Mouse (Mus musculus) limb, embryonic 11.5 days (tissue): ENCODE measurements at regions not wholly inside any gene's neighbourhood (a gene's known extent, or its start where the extent isn't known, plus 50 kb on each side); places are given as distances from the start of the nearest gene placed in this dataset.

Experiments
- ATAC-seq: fragments of 200-750 bp; cut with Nextera tagmentation; 2 replicates; pipeline ENCODE4 v1.8.0; 2017; ENCODE audit warnings: low read depth; ENCODE audit not compliant: insufficient number of reproducible peaks, low FRiP score, low TSS enrichment
- DNase-seq: peaks from one replicate; pipeline ENCODE4 v3.0.0-alpha.2; 2015; ENCODE audit warnings: low spot score
- H3K27ac ChIP-seq: fragments of 300-500 bp; sonication (generic); replicated peaks from 2 replicates; pipeline ENCODE4 v1.5.1; 2014; ENCODE audit warnings: low read depth, mild to moderate bottlenecking, low read length
- H3K27me3 ChIP-seq: fragments of 300-500 bp; sonication (generic); 2 replicates; pipeline ENCODE4 v1.6.1; 2014; ENCODE audit warnings: mild to moderate bottlenecking, low read length, mixed read lengths; ENCODE audit not compliant: control insufficient read depth, insufficient read depth
- H3K36me3 ChIP-seq: fragments of 300-500 bp; sonication (generic); 2 replicates; pipeline ENCODE4 v1.6.1; 2014; ENCODE audit warnings: mild to moderate bottlenecking, low read length, moderate library complexity, mixed read lengths; ENCODE audit not compliant: control insufficient read depth, insufficient read depth
- H3K4me1 ChIP-seq: fragments of 300-500 bp; sonication (generic); 2 replicates; pipeline ENCODE4 v1.6.1; 2014; ENCODE audit warnings: low read length, mixed read lengths; ENCODE audit not compliant: control insufficient read depth, insufficient read depth
- H3K4me2 ChIP-seq: fragments of 300-500 bp; sonication (generic); 2 replicates; pipeline ENCODE4 v1.6.1; 2014; ENCODE audit warnings: low read depth, mild to moderate bottlenecking, moderate library complexity; ENCODE audit not compliant: severe bottlenecking
- H3K4me3 ChIP-seq: fragments of 300-500 bp; sonication (generic); 2 replicates; pipeline ENCODE4 v1.5.1; 2014; ENCODE audit warnings: low read depth, low read length
- H3K9ac ChIP-seq: fragments of 300-500 bp; sonication (generic); 2 replicates; pipeline ENCODE4 v1.6.1; 2014; ENCODE audit warnings: mild to moderate bottlenecking, low read length
- H3K9me3 ChIP-seq: fragments of 300-500 bp; sonication (generic); 2 replicates; pipeline ENCODE4 v1.6.1; 2016; ENCODE audit warnings: low read length; ENCODE audit not compliant: control insufficient read depth
- WGBS: fragments of 180-500 bp; shearing (Covaris S2); extraction: QIAGEN DNeasy Blood & Tissue Kit; methylation state at CpG from one replicate; pipeline ENCODE4 v1.1.7; 2014; 5-methylcytosine and 5-hydroxymethylcytosine counted together

DNA sequence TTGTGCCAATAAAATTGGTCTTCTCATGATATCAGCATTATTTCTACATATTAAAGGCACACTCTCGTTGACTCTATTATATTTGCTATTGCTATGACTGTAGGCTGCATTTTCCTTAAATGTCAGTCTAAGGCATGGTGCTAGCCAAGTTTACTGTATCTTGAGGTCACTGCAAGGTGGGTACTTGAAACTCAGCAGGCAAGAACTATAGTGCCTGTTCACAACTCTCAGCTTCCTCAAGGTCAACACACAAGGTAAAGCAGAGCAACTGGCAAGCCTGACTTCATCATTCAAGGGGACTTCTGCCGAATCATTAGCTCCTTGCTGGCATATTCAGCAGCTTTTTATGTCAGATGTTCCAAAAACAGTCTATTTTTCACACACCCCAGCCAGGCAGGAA is 667.1 kb upstream of the B3galt2 start:
- H3K4me3 ChIP-seq: no peak overlapping the region
- no peaks in the 10 kb centered on the region for H3K27me3 ChIP-seq
- H3K27ac ChIP-seq: no peak overlapping the region
- 87% methylated on average over 2 of the region's 2 CpGs for WGBS
- no peaks in the 10 kb centered on the region for H3K9me3 ChIP-seq
- no peak for ATAC-seq
- no peak overlapping the region for H3K9ac ChIP-seq
- no peak for DNase-seq
- no peaks in the 10 kb centered on the region for H3K36me3 ChIP-seq
- H3K4me1 ChIP-seq: no peaks in the 10 kb centered on the region
- no peak overlapping the region for H3K4me2 ChIP-seq

DNA sequence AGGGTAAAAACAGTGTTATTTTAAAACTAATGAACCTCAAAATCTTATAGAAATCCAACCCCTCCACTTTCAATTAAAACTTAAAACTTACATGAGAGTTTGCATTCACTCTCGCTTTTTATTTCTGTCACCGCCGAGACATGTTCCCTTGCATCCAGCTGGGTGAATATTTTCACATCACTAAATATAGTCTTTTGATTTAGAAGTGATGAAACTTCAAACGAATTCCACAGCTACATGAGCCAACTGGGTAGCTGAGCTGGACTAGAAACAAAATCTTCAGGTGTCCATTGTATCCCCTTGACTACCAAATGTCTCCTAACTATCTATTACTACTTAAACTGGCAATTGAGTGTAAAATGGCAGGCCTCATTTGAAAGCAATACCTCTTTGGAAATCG is 657.5 kb upstream of the B3galt2 start:
- H3K36me3 ChIP-seq: no peaks in the 10 kb centered on the region
- no peak for ATAC-seq
- no peaks in the 10 kb centered on the region for H3K4me1 ChIP-seq
- no peak for DNase-seq
- no peak overlapping the region for H3K4me3 ChIP-seq
- 83% methylated on average over 5 of the region's 5 CpGs for WGBS
- H3K4me2 ChIP-seq: no peak overlapping the region
- H3K9me3 ChIP-seq: no peaks in the 10 kb centered on the region
- H3K27me3 ChIP-seq: no peaks in the 10 kb centered on the region
- no peak overlapping the region for H3K9ac ChIP-seq
- no peak overlapping the region for H3K27ac ChIP-seq

DNA sequence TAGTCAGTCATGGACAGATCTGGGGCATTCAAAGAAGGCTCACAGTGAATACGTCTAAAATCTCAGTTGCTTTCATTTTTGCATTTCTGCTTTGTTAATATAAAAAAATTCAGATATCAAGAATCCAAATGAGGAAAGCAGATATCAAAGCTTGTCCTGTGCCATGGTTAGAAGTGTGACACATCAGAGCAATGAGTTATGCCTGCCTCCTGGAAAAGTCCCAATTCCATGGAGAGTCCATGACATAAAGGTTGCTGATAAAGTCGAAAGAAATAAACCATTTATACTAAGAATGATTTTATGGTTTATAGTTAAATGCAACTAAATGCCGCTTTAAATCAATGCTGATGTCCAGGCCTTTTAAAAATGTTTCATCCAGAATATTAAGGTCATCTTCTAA is 656.8 kb upstream of the B3galt2 start:
- no peak for DNase-seq
- ATAC-seq: no peak
- Histone ChIP-seq H3K27me3 (no peaks in the 10 kb centered on the region), H3K36me3 (no peaks in the 10 kb centered on the region), H3K4me3 (no peak overlapping the region), H3K9ac (no peak overlapping the region), H3K4me1 (no peaks in the 10 kb centered on the region), H3K27ac (no peak overlapping the region), H3K4me2 (no peak overlapping the region), H3K9me3 (no peaks in the 10 kb centered on the region)
- WGBS: 92% methylated on average over 3 of the region's 3 CpGs

DNA sequence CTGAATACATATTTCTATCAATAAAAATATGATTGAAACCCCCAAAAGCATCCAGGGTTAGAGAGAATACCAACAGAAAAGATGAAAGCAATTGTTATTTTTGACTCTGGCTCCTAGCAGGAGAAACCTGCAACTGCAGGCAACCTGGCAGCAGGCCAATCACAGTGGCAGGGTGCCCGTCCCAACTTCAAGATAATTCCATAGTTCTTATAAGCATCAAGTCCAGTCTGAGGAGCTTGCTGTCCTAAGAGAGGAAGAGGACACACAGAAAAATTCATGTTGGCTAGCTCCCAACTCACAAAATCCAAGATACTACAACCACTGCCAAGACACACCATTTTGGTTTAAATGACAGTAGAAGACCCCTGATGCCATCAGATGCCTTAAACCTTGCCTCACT is 654.9 kb upstream of the B3galt2 start:
- DNase-seq: no peak
- Histone ChIP-seq H3K9me3 (no peaks in the 10 kb centered on the region), H3K4me2 (no peak overlapping the region), H3K4me3 (no peak overlapping the region), H3K4me1 (no peaks in the 10 kb centered on the region), H3K36me3 (no peaks in the 10 kb centered on the region), H3K27me3 (no peaks in the 10 kb centered on the region), H3K27ac (no peak overlapping the region), H3K9ac (no peak overlapping the region)
- ATAC-seq: no peak
- WGBS: 83% methylated on average over 1 of the region's 1 CpGs

DNA sequence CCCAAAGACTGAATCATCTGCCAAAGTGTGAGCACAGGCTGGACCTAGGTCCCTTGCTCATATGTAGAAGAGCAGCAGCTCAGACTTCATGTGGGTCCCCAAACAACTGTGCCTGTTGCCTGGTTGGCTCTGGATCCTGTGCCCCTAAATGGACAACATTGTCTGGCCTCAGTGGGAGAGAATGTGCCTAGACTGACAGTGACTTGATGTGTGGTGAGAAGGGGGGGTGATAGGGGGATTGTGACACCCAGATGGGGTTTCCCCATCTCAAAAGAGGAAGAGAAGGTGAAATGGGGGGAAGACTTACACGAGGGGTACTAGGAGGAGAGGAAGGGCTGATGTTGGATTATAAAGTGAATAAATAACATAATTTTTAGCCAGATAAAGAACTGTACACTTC is 640.2 kb upstream of the B3galt2 start:
- ATAC-seq (no peak), DNase-seq (no peak)
- H3K4me3 ChIP-seq: no peak overlapping the region
- no peaks in the 10 kb centered on the region for H3K36me3 ChIP-seq
- no peaks in the 10 kb centered on the region for H3K4me1 ChIP-seq
- no peak overlapping the region for H3K27ac ChIP-seq
- 80% methylated on average over 1 of the region's 1 CpGs for WGBS
- no peaks in the 10 kb centered on the region for H3K27me3 ChIP-seq
- H3K9me3 ChIP-seq: no peaks in the 10 kb centered on the region
- no peak overlapping the region for H3K9ac ChIP-seq
- H3K4me2 ChIP-seq: no peak overlapping the region

DNA sequence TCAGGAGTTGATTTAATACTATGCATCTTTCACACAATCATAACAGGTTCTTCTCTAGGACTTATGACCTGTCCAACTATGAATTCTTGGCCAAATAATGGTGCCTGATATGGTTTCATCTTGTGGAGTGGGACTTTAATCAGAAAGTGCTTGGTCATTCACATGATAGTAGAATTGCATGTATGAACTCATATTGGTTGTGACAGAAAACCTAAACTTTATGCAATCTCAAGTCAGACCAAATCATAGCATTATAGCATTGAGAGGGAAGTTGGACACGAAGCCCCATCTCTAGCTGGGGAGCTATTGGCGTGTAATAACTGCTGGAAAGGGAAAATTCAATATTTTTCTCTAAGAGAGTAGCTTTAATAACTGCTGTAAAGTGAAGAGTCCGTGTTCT is 639.4 kb upstream of the B3galt2 start:
- Histone ChIP-seq H3K27ac (no peak overlapping the region), H3K9me3 (no peaks in the 10 kb centered on the region), H3K4me3 (no peak overlapping the region), H3K36me3 (no peaks in the 10 kb centered on the region), H3K27me3 (no peaks in the 10 kb centered on the region), H3K4me1 (no peaks in the 10 kb centered on the region), H3K9ac (no peak overlapping the region), H3K4me2 (no peak overlapping the region)
- DNase-seq (no peak), ATAC-seq (no peak)
- WGBS: 80% methylated on average over 3 of the region's 3 CpGs

DNA sequence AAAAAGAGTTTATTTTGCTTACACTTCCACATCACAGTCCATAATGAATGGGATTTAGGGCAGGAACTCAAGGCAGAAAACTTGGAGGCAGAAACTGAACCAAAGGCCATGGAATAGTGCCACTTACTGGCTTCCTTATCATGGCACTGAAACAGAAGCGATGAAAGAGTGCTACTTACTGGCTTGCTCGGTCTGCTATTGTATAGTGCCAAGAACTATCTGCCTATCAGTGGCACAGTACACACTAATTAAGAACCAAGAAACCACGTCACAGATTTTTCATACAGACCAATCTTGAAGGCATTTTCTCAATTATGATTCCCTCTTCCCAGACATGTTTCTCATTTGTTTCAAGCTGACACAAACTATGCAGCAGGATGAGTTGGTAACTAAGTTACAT is 634.4 kb upstream of the B3galt2 start:
- Histone ChIP-seq H3K4me1 (no peaks in the 10 kb centered on the region), H3K4me2 (no peak overlapping the region), H3K9ac (no peak overlapping the region), H3K4me3 (no peak overlapping the region), H3K36me3 (no peaks in the 10 kb centered on the region), H3K9me3 (no peaks in the 10 kb centered on the region), H3K27me3 (no peaks in the 10 kb centered on the region), H3K27ac (no peak overlapping the region)
- 84% methylated on average over 3 of the region's 3 CpGs for WGBS
- ATAC-seq: no peak
- no peak for DNase-seq

DNA sequence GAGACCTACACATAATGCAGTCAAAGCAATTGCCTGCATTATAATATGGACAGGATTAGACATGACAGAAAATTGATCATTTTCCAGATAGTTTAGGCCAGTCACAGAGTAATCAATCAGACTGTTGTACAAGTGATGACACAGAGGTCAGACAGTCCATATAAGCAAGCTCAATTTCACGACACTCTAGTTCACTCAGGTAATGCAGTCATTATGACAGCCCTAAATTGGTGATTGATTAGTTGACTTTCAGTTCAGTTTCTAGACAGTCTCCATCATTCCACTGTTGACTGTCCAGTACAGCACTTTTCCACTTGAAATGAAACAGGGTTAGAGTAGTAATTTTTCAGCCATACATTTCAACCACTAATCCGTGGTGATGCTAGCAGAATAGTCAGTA is 620.5 kb upstream of the B3galt2 start:
- Histone ChIP-seq H3K27me3 (no peaks in the 10 kb centered on the region), H3K36me3 (no peaks in the 10 kb centered on the region), H3K4me2 (no peak overlapping the region), H3K27ac (no peak overlapping the region), H3K4me3 (no peak overlapping the region), H3K9ac (no peak overlapping the region), H3K9me3 (no peaks in the 10 kb centered on the region), H3K4me1 (no peaks in the 10 kb centered on the region)
- ATAC-seq (no peak), DNase-seq (no peak)
- WGBS: 80% methylated on average over 2 of the region's 2 CpGs

DNA sequence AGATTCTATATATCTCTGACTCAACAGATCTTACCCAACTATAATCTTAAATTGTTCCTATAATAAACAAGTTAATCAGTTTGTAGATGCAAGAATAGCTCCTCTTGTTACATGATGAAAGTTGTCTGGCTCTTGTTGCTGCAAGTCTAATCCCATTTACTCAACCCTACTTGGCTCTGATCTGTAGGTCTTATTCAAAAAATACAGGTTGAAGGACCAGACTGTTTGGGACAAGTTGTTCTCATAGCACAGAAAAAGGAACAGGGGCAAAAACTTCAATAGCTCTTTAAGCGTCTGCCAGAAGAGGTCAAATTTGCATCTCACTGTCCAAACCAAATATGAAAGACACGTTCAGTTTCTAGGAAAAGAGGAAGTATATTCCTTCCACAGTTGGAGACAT is 587.3 kb upstream of the B3galt2 start:
- no peaks in the 10 kb centered on the region for H3K36me3 ChIP-seq
- H3K9me3 ChIP-seq: no peaks in the 10 kb centered on the region
- H3K4me3 ChIP-seq: no peak overlapping the region
- no peak for ATAC-seq
- 78% methylated on average over 2 of the region's 2 CpGs for WGBS
- H3K27me3 ChIP-seq: no peaks in the 10 kb centered on the region
- H3K9ac ChIP-seq: no peak overlapping the region
- DNase-seq: no peak
- no peak overlapping the region for H3K27ac ChIP-seq
- H3K4me1 ChIP-seq: no peaks in the 10 kb centered on the region
- H3K4me2 ChIP-seq: no peak overlapping the region
